Mouse (Mus musculus): ENCODE data around the gene Terf2. TPM values are rescaled to one million over a fixed set of nuclear protein-coding genes. Genes with fewer than 3 reads are reported as not detected.
A peak's percentile ranks its signal among the peaks of the same experiment; 100 is the strongest.

Terf2 gene
- total RNA-seq (2021) = 10 to 100 TPM; 32.7 to 39.2 TPM
- long read RNA-seq, experiment 1, partial matches to known transcripts = 6 of 23 reads
- long read RNA-seq, experiment 1, other reads (novel, unspliced or antisense) = 11 of 23 reads
- long read RNA-seq, experiment 2, transcript Terf2-202 (10 exons, 2,667 nt) = major isoform, 5 of 22 reads
- long read RNA-seq, experiment 2, partial matches to known transcripts = 5 of 22 reads
- long read RNA-seq, experiment 2, other reads (novel, unspliced or antisense) = 10 of 22 reads

GRCm38 (mm10) chr8:107096366-107097036, at the start of gene Terf2:
Gene Terf2, minus strand, starts transcription at chr8:107096547.
- peak within 1 kb of the TSS; percentile 93 for H3K27ac ChIP-seq
- H3K4me3 ChIP-seq = peak within 1 kb of the TSS; percentile 78
- DNase-seq (ENCODE audit: low spot score in 2 of 2) = peak; percentile 95 to 96
- TF ChIP-seq CTCF (conservative IDR thresholded peaks at IDR 0.05) = no peak

- Histone ChIP-seq H3K4me3 (no peak overlapping the region), H3K27ac (no peak overlapping the region)
- DNase-seq (ENCODE audit: low spot score in 2 of 2) = no peak
- no peak for TF ChIP-seq CTCF (conservative IDR thresholded peaks at IDR 0.05)
These were observed 47.2 kb upstream of the Terf2 start for GRCm38 (mm10) chr8:107143501-107143900.

- DNase-seq (ENCODE audit: low spot score in 2 of 2) = no peak
- Histone ChIP-seq H3K4me3 (no peak overlapping the region), H3K27ac (no peak overlapping the region)
- no peak for TF ChIP-seq CTCF (conservative IDR thresholded peaks at IDR 0.05)
These were observed 46.2 kb upstream of the Terf2 start for GRCm38 (mm10) chr8:107142539-107142938.

GRCm38 (mm10) chr8:107139704-107140470, 43.5 kb upstream of the Terf2 start:
- TF ChIP-seq CTCF (conservative IDR thresholded peaks at IDR 0.05) = no peak
- H3K27ac ChIP-seq = no peak overlapping the region
- no peak for DNase-seq (ENCODE audit: low spot score in 2 of 2)
- no peak overlapping the region for H3K4me3 ChIP-seq

GRCm38 (mm10) chr8:107138338-107138737, 42.0 kb upstream of the Terf2 start:
- DNase-seq (ENCODE audit: low spot score in 2 of 2) = no peak
- H3K4me3 ChIP-seq = no peak overlapping the region
- no peak for TF ChIP-seq CTCF (conservative IDR thresholded peaks at IDR 0.05)
- no peak overlapping the region for H3K27ac ChIP-seq

GRCm38 (mm10) chr8:107137591-107137990, 41.2 kb upstream of the Terf2 start:
- no peak for TF ChIP-seq CTCF (conservative IDR thresholded peaks at IDR 0.05)
- no peak overlapping the region for H3K4me3 ChIP-seq
- no peak overlapping the region for H3K27ac ChIP-seq
- DNase-seq (ENCODE audit: low spot score in 2 of 2) = no peak

- no peak for TF ChIP-seq CTCF (conservative IDR thresholded peaks at IDR 0.05)
- no peak for DNase-seq (ENCODE audit: low spot score in 2 of 2)
- 0 out of 2 replicates have a peak overlapping the region, but pooled peaks have one; percentile 33 for H3K27ac ChIP-seq
- H3K4me3 ChIP-seq = no peak overlapping the region
These were observed 39.8 kb upstream of the Terf2 start for GRCm38 (mm10) chr8:107136003-107136612.

GRCm38 (mm10) chr8:107133881-107134280, 37.5 kb upstream of the Terf2 start:
- no peak overlapping the region for H3K4me3 ChIP-seq
- no peak for TF ChIP-seq CTCF (conservative IDR thresholded peaks at IDR 0.05)
- no peak for DNase-seq (ENCODE audit: low spot score in 2 of 2)
- peak overlapping the region; percentile 46; the same call in 1 of the 2 replicates for H3K27ac ChIP-seq

- DNase-seq (ENCODE audit: low spot score in 2 of 2) = no peak
- Histone ChIP-seq H3K27ac (no peak overlapping the region), H3K4me3 (no peak overlapping the region)
- TF ChIP-seq CTCF (conservative IDR thresholded peaks at IDR 0.05) = no peak
These were observed 36.5 kb upstream of the Terf2 start for GRCm38 (mm10) chr8:107132581-107133491.

GRCm38 (mm10) chr8:107130028-107130427, 33.7 kb upstream of the Terf2 start:
- Histone ChIP-seq H3K4me3 (no peak overlapping the region), H3K27ac (peak overlapping the region; percentile 28; the same call in 1 of the 2 replicates)
- DNase-seq (ENCODE audit: low spot score in 2 of 2) = no peak
- TF ChIP-seq CTCF (conservative IDR thresholded peaks at IDR 0.05) = no peak

GRCm38 (mm10) chr8:107129171-107130025, 33.1 kb upstream of the Terf2 start:
- no peak for TF ChIP-seq CTCF (conservative IDR thresholded peaks at IDR 0.05)
- no peak overlapping the region for H3K4me3 ChIP-seq
- peak overlapping the region; percentile 28; the same call in 1 of the 2 replicates for H3K27ac ChIP-seq
- DNase-seq (ENCODE audit: low spot score in 2 of 2) = no peak

Data from layer of hippocampus, adult 2 months (tissue).